Mouse (Mus musculus) lung, postnatal 36 days (tissue): ENCODE data around the gene Arf6.
"Not testable (repeated sequence)": the region's sequence is repeated elsewhere in the genome, so short reads cannot be mapped to it uniquely, and the experiment has no call there.

ENCODE experiments used
- DNase-seq: peaks from one replicate; pipeline ENCODE4 v3.0.0; 2022; ENCODE audit warnings: mixed read lengths

Arf6 gene

GRCm38 (mm10) chr12:69373850-69374766 lies 2.2 kb downstream of the Arf6 start:
- DNase-seq: peak; percentile 27

GRCm38 (mm10) chr12:69376132-69376531 lies 4.2 kb downstream of the Arf6 start:
- DNase-seq: no peak

- DNase-seq: no peak
Observed at GRCm38 (mm10) chr12:69377188-69377587, 5.2 kb downstream of the Arf6 start.

GRCm38 (mm10) chr12:69377636-69378035 lies 5.7 kb downstream of the Arf6 start:
- DNase-seq: not testable (repeated sequence)

GRCm38 (mm10) chr12:69378558-69379454 lies 6.9 kb downstream of the Arf6 start:
- no peak for DNase-seq

- DNase-seq: no peak
Observed at GRCm38 (mm10) chr12:69382880-69383279, 10.9 kb downstream of the Arf6 start.

- no peak for DNase-seq
Observed at GRCm38 (mm10) chr12:69384606-69385005, 12.7 kb downstream of the Arf6 start.

- DNase-seq: no peak
Observed at GRCm38 (mm10) chr12:69385542-69386280, 13.8 kb downstream of the Arf6 start.

GRCm38 (mm10) chr12:69386281-69386732 lies 14.4 kb downstream of the Arf6 start:
- DNase-seq: not testable (repeated sequence)

- DNase-seq: no peak
Observed at GRCm38 (mm10) chr12:69388321-69388869, 16.4 kb downstream of the Arf6 start.

GRCm38 (mm10) chr12:69389273-69389938 lies 17.5 kb downstream of the Arf6 start:
- no peak for DNase-seq

- no peak for DNase-seq
Observed at GRCm38 (mm10) chr12:69390000-69390698, 18.2 kb downstream of the Arf6 start.

GRCm38 (mm10) chr12:69393076-69393475 lies 21.1 kb downstream of the Arf6 start:
- no peak for DNase-seq

- no peak for DNase-seq
Observed at GRCm38 (mm10) chr12:69394456-69394855, 22.5 kb downstream of the Arf6 start.

- no peak for DNase-seq
Observed at GRCm38 (mm10) chr12:69400367-69400766, 28.4 kb downstream of the Arf6 start.

GRCm38 (mm10) chr12:69400871-69401286 lies 28.9 kb downstream of the Arf6 start:
- DNase-seq: no peak

GRCm38 (mm10) chr12:69402100-69402499 lies 30.1 kb downstream of the Arf6 start:
- no peak for DNase-seq

GRCm38 (mm10) chr12:69402594-69403167 lies 30.7 kb downstream of the Arf6 start:
- DNase-seq: no peak

GRCm38 (mm10) chr12:69410767-69411166 lies 38.8 kb downstream of the Arf6 start:
- DNase-seq: no peak

- no peak for DNase-seq
Observed at GRCm38 (mm10) chr12:69411936-69412335, 40.0 kb downstream of the Arf6 start.

GRCm38 (mm10) chr12:69413303-69413702 lies 41.4 kb downstream of the Arf6 start:
- no peak for DNase-seq
